Mouse (Mus musculus): ENCODE measurements around the gene Gm20388.

The Gm20388 gene

DNA sequence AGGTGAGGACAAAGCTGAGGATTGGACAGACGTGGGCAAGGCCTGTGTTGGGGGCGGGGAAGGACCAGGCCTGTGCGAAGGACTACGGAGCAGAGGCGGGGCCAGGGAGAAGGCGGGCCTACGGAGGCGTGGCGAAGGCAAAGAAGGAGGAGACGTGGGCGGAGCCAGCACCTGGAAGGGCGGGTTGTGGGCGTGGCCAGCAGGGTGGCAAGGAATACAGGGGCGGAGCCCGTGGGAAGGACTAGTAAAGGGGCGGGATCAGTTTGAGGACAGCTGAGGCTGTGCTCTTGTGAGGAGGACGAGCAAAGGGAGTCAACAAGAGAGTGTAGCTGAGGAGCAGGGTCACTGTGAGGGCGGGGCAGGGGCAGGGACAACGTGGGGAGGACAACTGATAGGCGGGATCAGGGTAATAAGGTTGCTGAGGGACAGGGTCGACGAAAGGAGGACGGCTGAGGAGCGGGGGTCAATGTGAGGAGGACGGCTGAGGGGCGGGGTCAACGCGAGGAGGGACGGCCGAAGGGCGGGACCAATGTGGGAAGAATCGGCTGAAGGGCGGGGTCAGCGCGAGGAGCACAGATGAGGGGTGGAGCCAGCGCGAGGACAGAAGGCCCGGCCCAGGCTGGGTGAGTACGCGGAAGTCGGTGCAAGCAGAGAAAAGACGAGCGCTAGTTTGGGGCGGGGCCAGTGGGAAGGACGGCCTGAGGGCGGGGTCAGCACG, 2370.8 kb downstream of the Gm20388 start:
- peak; percentile 97 to 98 for DNase-seq (ENCODE audit: low spot score in 2 of 2)

DNA sequence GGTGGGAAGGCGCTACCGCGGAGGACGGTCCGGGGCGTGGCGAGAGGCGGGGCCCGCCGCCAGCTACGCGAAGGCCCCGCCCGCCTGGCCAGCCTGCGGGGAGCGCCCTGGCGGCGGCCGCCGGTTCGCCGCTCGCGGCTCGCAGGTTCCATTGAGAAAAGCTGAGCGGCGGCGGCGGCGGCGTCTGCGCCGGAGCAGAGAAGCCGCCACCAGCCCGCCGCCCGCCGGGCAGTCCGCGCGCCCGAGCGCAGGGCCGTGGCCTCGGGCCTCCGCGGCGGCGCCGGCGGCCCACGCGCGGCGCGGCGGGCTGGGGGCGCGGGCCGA, 2371.4 kb downstream of the Gm20388 start, which contains the start of gene Zfpm1:
Gene Zfpm1, plus strand, starts transcription at position 107 of the 324 bp plus-strand sequence.
- no peak for DNase-seq (ENCODE audit: low spot score in 2 of 2)

DNA sequence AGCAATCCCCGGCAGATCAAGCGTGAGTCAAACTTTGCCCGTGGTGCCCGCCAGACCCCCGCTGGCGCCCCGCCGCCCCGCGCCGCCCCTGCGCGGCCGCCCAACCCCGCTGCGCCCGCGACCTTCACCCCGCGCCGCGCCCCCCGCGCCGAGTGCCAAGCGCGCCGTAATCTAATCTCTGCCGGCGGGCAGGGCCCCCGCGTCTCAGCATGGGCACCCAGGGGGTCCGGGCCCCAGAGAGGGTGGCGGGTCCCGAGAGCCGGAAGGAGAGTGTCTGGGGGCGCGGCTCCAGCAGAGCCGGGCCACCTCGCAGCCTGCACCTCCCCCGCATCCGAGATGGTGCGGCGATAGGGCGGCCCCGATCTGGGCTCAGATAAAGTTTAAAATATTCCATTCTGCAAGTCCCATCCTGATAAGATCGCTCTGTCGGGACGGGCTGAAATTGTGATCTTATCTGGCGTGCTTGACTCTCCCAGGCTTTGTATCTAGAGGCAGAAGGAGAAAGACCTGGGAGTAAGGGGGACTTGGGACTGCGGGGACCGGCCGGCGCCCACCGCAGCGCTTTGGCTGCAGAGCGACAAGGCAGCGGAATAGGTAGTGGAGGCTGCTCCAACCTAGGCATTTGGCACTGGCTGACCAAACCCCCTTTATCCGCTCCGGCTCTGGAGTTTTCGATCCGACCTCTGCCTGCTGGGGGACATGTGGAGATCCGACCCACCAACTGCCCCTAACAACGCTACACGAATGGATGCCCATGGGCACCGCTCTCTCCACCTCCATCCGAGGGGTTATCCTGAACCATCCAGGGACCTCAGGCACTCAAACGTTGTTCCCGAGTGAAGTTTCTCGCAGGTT, 2372.1 kb downstream of the Gm20388 start:
- DNase-seq (ENCODE audit: low spot score in 2 of 2), result no peak

DNA sequence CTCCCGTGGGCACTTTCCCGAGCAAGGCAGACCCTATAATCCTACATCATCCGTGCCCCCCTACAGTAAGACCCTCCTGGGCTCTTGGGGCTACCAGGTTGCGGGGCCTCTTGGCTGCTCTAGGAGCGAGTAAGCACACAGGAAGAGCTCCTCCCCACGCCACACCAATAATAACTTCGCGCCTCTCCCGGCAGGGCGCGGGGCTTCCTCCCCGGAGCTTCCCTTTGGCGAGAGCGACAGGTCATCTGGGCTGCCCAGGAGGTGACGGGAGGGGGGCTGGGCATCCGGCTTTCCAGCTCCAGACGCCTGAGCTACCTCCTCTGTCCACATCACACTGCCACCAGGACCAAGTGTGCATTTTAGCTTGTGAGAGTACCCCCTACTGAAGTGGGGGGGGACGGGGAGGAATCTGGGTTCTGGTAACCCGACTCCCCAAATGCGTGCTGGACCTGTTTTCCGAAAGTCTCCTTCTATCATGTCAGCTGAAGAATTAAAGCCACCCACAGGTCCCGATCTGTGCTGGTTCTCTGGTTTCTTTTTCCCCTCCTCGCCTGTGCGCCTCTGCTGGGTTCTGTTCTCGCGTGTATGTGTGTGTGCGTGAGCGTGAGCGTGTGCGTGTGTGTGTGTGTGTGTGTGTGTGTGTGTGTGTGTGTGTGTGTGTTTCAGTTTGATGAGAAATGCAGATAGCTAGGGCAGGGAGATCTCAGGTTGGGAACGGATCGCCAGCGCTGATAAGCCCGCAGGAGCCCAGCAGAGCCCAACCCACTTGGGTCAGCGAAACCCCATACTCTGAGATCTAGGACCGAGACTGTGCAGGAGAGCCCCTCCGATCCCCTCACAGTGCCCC, 2372.9 kb downstream of the Gm20388 start:
- DNase-seq (ENCODE audit: low spot score in 2 of 2), result peak; percentile 47

DNA sequence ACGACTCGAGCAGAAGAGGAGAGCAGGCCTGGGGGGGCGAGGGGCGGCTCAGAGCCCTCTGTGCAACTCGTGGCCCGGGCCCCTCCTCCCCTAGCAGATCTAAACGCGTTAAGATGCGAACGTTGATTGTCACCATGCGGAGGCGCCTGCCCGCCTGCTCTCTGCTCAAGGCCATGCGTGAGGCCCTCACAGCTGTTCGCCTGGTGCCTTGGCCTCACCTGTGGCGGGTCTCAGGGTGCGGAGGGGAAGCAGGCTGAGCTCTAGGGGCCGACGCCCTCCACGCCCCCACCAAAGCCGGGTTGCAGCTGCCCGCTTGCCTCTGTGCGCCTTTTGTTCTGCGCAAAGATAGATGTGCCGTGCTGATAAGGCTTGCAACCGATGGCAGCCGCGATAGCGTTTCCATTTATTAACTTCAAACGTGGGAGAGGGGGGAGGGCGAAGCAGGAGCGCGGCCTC, 2373.6 kb downstream of the Gm20388 start:
- peak in 1 of 2 experiments; percentile 38 for DNase-seq (ENCODE audit: low spot score in 2 of 2)

GRCm38 (mm10) chr8:122284659-122285261, 2374.1 kb downstream of the Gm20388 start:
- no peak for DNase-seq (ENCODE audit: low spot score in 2 of 2)

GRCm38 (mm10) chr8:122285727-122286126, 2375.1 kb downstream of the Gm20388 start:
- no peak for DNase-seq (ENCODE audit: low spot score in 2 of 2)

GRCm38 (mm10) chr8:122286899-122287298, 2376.3 kb downstream of the Gm20388 start:
- no peak for DNase-seq (ENCODE audit: low spot score in 2 of 2)

GRCm38 (mm10) chr8:122287742-122288141, 2377.1 kb downstream of the Gm20388 start:
- no peak for DNase-seq (ENCODE audit: low spot score in 2 of 2)

GRCm38 (mm10) chr8:122288344-122288743, 2377.7 kb downstream of the Gm20388 start:
- DNase-seq (ENCODE audit: low spot score in 2 of 2), result no peak

GRCm38 (mm10) chr8:122291075-122291474, 2380.4 kb downstream of the Gm20388 start:
- DNase-seq (ENCODE audit: low spot score in 2 of 2), result no peak

- no peak for DNase-seq (ENCODE audit: low spot score in 2 of 2)
These were observed 2380.9 kb downstream of the Gm20388 start for GRCm38 (mm10) chr8:122291549-122291948.

DNA sequence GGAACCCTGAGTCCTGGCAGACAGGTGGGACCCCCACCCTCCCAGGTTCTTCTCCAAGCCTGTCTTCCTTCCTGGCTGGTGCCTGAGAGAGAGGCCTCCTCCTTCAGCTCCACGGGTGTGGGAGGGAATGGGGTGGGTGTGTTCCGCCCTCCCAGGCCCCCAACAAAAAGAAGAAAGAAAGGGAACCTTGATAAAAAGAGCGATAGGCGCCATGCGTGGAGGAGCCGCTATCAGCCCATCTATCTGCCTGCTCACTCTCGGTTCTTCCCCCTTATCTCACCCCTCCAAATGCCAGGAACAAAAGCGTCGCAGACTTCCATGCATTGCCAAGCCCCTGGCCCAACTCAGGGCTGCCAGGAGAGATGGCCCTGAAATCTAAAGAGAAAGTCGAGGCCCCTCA, 2382.8 kb downstream of the Gm20388 start:
- DNase-seq (ENCODE audit: low spot score in 2 of 2), result no peak

- no peak for DNase-seq (ENCODE audit: low spot score in 2 of 2)
These were observed 2383.6 kb downstream of the Gm20388 start for GRCm38 (mm10) chr8:122294273-122294683.

- DNase-seq (ENCODE audit: low spot score in 2 of 2), result no peak
These were observed 2384.7 kb downstream of the Gm20388 start for GRCm38 (mm10) chr8:122295389-122295788.

- DNase-seq (ENCODE audit: low spot score in 2 of 2), result no peak
These were observed 2385.7 kb downstream of the Gm20388 start for GRCm38 (mm10) chr8:122296173-122297001.

- no peak for DNase-seq (ENCODE audit: low spot score in 2 of 2)
These were observed 2389.1 kb downstream of the Gm20388 start for GRCm38 (mm10) chr8:122299581-122300254.

DNA sequence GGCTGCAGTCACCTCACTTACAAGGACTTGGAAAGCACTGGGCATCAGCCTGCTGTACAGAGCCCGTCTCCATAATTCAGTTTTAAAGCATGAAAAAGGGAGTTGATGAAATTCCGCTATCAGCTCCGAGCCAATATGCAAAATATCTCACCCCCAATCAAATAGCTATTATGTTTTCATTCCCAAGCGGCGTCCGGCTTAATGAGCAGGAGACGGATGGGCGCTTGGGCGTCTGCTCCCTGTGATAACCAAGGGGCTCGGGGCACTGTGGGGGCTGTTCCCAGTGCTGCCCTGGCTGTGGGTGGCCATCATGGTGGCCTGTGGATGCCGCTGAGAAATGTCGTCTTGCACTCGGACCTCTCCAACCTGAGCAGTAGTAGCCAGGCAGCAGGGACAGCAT, 2390.4 kb downstream of the Gm20388 start:
- no peak for DNase-seq (ENCODE audit: low spot score in 2 of 2)

DNA sequence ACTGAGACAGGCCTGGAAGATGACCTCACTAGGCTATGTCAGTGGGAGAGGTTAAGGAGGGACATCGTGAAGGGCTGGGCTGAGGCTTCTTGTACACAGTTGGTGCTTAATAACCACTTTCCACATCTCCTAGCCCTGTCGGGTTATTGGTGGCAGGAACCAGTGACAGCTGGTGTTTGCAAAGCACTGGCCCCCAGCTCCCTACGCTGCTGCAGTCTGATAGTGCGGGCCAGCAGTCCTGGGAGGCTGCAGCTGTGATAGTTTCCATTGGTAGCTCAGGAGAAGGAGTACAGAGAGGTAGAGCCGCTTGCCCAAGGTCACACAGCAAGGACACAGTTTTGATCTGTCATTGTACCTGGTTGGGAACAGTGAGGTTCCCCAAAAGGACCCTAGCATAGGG, 2391.2 kb downstream of the Gm20388 start:
- DNase-seq (ENCODE audit: low spot score in 2 of 2), result no peak

DNA sequence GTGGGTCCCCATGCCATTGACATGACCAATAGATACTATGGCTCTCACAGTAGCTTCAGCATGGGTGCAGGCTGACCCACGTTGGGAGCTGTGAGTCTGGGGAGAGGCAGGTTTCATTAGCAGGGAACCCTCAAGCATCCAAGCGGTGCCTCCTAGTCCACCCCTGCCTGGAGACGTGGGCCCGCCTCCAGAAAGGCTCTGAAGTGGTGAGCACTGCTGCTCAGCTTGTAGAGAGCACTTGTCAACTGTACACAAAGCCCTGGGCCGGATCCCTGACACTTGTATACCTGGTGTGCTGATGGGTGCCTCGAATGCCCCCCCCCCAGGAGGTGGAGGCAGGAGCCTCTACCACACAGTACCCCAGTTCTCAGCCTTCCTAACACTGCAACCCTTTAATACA, 2392.8 kb downstream of the Gm20388 start:
- DNase-seq (ENCODE audit: low spot score in 2 of 2), result no peak
